Mouse (Mus musculus) megakaryocyte progenitor cell, adult 5-6 weeks (primary cell): Measurements from ENCODE around the gene Tex50. TPM values are rescaled to one million over a fixed set of nuclear protein-coding genes. Genes with fewer than 3 reads are reported as not detected.

Experiments
- ATAC-seq: replicated peaks from 2 replicates; pipeline ENCODE4 v1.8.0; 2016; ENCODE audit warnings: mild to moderate bottlenecking, moderate TSS enrichment, inconsistent platforms; ENCODE audit not compliant: poor library complexity
- total RNA-seq, 2 experiments: library from RNA; stranded (forward) in 1 of 2; stranded (reverse) in 1 of 2; fragments of 157-497, 149-512 nt in 1 of 2; fragments of 200-1000 nt in 1 of 2; gene quantifications; 2 replicates each; pipeline versions ENCODE4 v1.2.3 to v1.2.4; 2015 to 2017

Gene Tex50
- total RNA-seq, 2 experiments from 2014 or later, result not detected

DNA sequence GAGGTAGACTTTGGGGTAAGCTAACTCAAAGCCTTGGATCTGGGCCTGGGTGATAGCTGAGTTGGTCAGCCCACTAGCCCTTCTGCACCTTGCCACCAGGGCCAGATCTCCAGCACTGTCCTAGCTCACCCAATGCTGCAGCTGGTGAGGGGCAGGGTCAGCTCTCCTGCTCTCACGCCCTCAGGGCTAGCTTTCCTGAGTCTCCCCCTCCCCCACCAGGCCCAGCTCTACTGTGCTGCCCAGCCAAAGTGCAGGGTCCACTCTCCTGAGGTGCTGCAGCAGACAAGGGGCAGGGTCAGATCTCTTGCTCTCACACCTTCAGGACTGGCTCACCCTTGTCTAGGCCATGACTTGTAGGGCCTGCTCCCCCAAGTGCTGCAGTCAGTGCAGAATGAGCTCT lies 32.7 kb downstream of the Tex50 start:
- no peak for ATAC-seq

DNA sequence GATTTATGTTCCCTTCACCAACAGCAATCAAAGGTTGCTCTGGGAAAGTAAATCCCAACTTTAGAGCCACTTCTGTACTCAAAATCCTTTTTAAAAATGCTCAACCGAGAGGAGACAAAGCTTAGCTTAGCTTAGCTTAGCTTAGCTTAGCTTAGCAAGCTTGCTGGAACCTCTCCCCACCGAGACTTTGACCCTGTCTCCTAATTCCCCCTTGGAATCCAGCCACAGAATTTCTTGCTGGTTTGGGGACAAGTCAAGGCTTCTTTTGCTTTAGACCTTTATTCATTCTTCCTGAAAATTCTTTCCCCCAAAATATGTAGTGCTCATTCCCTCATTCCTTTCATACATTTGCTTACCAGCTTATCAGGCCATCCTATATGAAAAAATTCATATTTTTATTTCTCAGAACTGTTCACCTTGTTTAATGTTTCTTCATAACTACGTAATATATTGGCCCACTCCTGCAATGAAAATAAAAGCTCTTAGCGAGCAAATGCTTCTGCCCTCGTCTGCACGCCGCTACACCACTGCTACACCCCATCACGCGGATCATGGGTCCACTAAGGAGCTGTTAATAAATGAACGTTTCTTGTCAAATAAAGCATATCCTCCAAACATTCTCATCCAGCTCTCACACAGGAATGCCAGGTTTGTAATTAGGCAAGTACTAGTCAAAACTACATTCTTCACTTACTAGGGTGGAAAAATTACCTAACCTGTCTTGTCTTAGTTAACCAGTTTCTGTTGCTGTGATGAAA lies 36.3 kb downstream of the Tex50 start:
- no peak for ATAC-seq

DNA sequence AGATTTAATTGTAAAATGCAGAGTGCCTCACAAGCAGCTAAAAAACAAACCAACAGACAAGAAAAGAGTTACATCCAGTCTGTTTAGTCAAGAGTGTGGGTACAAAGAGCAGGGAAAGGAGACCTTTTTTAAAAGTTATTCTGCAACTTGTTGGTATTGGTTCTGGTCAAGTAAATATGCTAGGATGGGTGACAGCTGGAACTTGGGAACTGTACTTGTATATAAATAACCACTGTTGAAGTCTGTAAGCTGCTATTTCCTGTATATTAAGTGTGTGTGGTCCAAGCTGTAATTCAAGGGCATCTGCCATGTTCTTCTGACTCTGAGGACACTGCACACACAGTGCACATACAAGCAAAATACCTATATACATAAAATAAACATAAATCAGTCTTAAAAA lies 44.5 kb downstream of the Tex50 start:
- ATAC-seq, result no peak

DNA sequence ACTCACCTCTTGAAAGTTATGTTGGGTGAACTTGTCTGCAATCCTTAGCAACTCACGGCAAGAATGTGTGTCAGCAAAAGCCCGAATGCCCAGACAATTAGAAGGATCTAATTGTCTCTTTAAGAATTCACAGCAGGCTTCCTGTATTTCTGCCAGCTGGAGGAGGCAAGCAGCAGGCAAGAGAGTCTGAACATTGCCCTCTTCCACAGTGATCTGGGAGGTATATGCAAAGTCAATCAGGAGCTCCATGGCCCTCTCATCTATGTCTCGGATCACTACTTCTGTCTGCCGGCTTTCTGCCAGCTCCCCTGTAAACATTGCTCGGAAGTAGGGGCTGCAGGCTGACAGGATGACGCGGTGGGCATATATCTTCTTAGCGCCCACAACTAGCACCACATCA lies 49.9 kb downstream of the Tex50 start:
- no peak for ATAC-seq

Other genes starting within 250 kb of the Tex50 start
- 0.20 and 0.27 TPM in 2 replicates for gene Serpinc1, start 180.7 kb downstream of the Tex50 start, total RNA-seq (2015)
- 0.04 and 0.17 TPM in 2 replicates for gene Serpinc1, start 180.7 kb downstream of the Tex50 start, total RNA-seq (2017)
- 4.8 and 7.1 TPM in 2 replicates for gene Zbtb37, start 124.5 kb downstream of the Tex50 start, total RNA-seq (2015)
- 3.6 and 6.4 TPM in 2 replicates for gene Zbtb37, start 124.5 kb downstream of the Tex50 start, total RNA-seq (2017)
- gene Dars2, start 88.7 kb downstream of the Tex50 start, total RNA-seq (2015), result 38.7 and 40.5 TPM in 2 replicates
- gene Dars2, start 88.7 kb downstream of the Tex50 start, total RNA-seq (2017), result 35.8 and 43.6 TPM in 2 replicates
- 38.1 and 41.3 TPM in 2 replicates for gene Cenpl, start 88.6 kb downstream of the Tex50 start, total RNA-seq (2015)
- gene Cenpl, start 88.6 kb downstream of the Tex50 start, total RNA-seq (2017), result 7.3 and 8.3 TPM in 2 replicates
- 25.4 and 31.6 TPM in 2 replicates for gene Klhl20, start 27.8 kb downstream of the Tex50 start, total RNA-seq (2015)
- 14.2 and 19.9 TPM in 2 replicates for gene Klhl20, start 27.8 kb downstream of the Tex50 start, total RNA-seq (2017)
- gene Ankrd45, start 16.6 kb downstream of the Tex50 start, total RNA-seq (2015), result not detected in 2 replicates
- not detected in 2 replicates for gene Ankrd45, start 16.6 kb downstream of the Tex50 start, total RNA-seq (2017)
- 292 and 298 TPM in 2 replicates for gene Prdx6, start 91.9 kb upstream of the Tex50 start, total RNA-seq (2015)
- gene Prdx6, start 91.9 kb upstream of the Tex50 start, total RNA-seq (2017), result 334 and 393 TPM in 2 replicates
- 0.15 and 0.59 TPM in 2 replicates for gene Tnfsf4, start 236.1 kb upstream of the Tex50 start, total RNA-seq (2015)
- gene Tnfsf4, start 236.1 kb upstream of the Tex50 start, total RNA-seq (2017), result 0.30 TPM in 1 of 2 replicates, not detected in the other